Mouse (Mus musculus): Measurements from ENCODE around the gene Mad1l1.

DNA sequence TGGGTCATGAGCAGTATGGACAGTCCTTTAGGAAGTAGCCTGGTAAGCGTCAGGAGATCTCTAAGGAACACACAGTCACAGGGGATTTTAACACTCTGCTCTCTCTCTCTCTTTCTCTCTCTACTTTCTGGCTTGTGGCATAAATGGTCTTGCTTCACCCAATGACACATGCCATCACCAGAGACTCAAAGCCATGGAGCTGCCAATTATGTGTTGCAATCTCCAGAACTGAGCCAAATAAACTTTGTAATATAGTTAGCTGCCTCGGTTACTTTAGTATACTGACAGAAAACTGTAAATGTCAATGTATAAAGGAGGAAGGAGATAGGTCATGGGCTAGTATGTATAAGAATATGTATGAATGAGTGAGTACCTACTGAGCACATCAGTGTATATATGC is 115.4 kb downstream of the Mad1l1 start:
- no peak for TF ChIP-seq POLR2A (IDR thresholded peaks at IDR 0.05; ENCODE audit: extremely low read depth, insufficient read depth, low read length)
- no peak for TF ChIP-seq CTCF (IDR thresholded peaks at IDR 0.05; ENCODE audit: low read depth, low read length)

All from liver, adult 2 months (tissue).